Mouse (Mus musculus): ENCODE results near the gene Sfmbt1.

- TF ChIP-seq POLR2A (IDR thresholded peaks at IDR 0.05; ENCODE audit: borderline replicate concordance, low read depth, low read length) = no peak
- no peak for TF ChIP-seq CTCF (IDR thresholded peaks at IDR 0.05; ENCODE audit: low read depth, low read length)
Measured at GRCm38 (mm10) chr14:30694786-30695185, 19.9 kb upstream of the Sfmbt1 start.
